Mouse (Mus musculus) ZHBTc4 (cell line): ENCODE data around the gene Dapk1.

Source experiments
- DNase-seq: peaks from one replicate; pipeline ENCODE4 v3.0.0-alpha.2; 2011; ENCODE audit warnings: low read depth, low spot score

The Dapk1 gene

DNA sequence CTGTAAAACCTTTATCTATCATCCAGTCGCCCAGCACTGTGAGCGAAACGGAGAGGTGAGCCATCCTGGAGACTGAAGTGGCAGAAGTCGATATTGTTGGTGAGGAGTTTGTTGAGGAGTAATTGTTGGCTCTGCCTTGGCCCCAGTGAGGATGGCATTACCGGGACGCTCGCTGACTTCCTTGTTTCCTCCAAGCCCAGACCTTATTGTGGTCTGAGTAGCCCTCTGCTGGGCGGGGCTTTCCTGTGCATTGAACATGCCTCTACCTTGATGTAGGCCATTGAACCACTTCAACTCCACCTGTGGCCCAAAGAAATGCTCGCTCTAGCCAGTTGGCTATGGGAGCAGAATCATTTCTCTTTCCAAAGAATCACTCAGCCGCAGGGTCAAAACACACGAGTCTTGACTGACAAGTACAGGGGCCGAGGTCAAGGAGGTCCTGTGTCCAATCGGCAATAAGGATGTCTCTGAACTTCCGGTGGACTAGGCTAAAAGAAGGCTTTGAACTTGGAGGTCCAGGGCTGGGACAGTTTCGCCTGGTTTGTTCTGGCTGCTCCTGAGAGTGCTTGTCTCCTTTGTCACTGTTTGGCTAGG, 13.4 kb downstream of the Dapk1 start:
- peak; percentile 76 for DNase-seq

GRCm38 (mm10) chr13:60616036-60616435, 14.3 kb downstream of the Dapk1 start:
- DNase-seq = peak; percentile 82

DNA sequence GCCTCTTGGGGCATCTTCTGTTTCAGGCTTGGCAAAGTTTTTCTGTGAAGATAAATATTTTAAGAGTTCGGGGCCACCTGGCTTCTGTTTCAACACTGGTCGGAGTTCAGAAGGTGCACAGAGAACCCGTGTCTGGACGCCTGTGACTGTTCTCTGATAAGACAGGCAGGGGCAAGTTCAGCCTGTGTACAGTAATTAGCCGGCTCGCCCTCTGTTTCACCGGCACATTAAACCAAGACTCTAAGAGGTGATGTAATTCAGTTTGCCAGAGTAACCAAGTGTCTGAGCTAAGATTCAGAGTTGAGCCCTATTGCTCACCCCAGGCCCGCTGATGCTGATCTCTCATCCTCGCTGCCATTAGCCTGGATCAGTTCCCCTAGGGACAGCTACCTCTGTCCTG, 16.5 kb downstream of the Dapk1 start:
- no peak for DNase-seq

GRCm38 (mm10) chr13:60619723-60620122, 18.0 kb downstream of the Dapk1 start:
- no peak for DNase-seq

GRCm38 (mm10) chr13:60621411-60621965, 19.7 kb downstream of the Dapk1 start:
- DNase-seq = no peak

GRCm38 (mm10) chr13:60625581-60625980, 23.8 kb downstream of the Dapk1 start:
- DNase-seq = no peak

GRCm38 (mm10) chr13:60627843-60628656, 26.3 kb downstream of the Dapk1 start:
- DNase-seq = peak; percentile 85

- DNase-seq = peak; percentile 52
Observed at GRCm38 (mm10) chr13:60628657-60628950, 26.9 kb downstream of the Dapk1 start.

- no peak for DNase-seq
Observed at GRCm38 (mm10) chr13:60629419-60629818, 27.7 kb downstream of the Dapk1 start.

GRCm38 (mm10) chr13:60633945-60634344, 32.2 kb downstream of the Dapk1 start:
- DNase-seq = no peak

GRCm38 (mm10) chr13:60635636-60636035, 33.9 kb downstream of the Dapk1 start:
- no peak for DNase-seq

DNA sequence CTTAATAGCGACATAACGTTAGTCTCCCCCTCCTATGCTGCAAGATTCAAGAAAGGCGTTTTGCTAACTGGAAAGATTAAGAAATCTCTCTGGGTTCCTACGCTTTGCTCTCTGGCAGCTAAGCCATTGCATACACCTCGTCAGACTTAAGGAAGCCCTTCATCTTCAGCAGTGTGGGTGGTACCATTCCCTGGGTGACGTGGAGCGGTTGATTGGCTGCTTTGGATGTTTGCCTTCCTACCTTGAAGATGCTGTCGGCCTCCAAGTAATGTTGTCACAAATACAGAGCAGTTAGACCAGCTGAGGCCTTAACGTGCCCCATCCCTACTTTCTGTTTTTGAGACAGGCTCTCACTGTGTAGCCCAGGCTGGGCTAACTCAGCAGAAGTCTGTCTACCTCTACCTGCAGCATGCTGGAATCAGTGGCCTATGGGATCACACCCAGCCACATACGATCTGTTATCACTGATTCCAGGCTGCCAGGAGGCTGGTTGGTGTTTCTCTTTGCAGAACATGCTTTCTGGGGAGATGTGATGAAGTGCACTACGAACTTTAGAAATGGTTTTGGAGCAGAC, 37.8 kb downstream of the Dapk1 start:
- DNase-seq = no peak

GRCm38 (mm10) chr13:60640420-60640819, 38.7 kb downstream of the Dapk1 start:
- no peak for DNase-seq

GRCm38 (mm10) chr13:60644457-60644889, 42.7 kb downstream of the Dapk1 start:
- DNase-seq = no peak

- no peak for DNase-seq
Observed at GRCm38 (mm10) chr13:60646791-60647190, 45.0 kb downstream of the Dapk1 start.

GRCm38 (mm10) chr13:60648350-60648749, 46.6 kb downstream of the Dapk1 start:
- peak; percentile 28 for DNase-seq

- DNase-seq = no peak
Observed at GRCm38 (mm10) chr13:60650000-60650399, 48.3 kb downstream of the Dapk1 start.

DNA sequence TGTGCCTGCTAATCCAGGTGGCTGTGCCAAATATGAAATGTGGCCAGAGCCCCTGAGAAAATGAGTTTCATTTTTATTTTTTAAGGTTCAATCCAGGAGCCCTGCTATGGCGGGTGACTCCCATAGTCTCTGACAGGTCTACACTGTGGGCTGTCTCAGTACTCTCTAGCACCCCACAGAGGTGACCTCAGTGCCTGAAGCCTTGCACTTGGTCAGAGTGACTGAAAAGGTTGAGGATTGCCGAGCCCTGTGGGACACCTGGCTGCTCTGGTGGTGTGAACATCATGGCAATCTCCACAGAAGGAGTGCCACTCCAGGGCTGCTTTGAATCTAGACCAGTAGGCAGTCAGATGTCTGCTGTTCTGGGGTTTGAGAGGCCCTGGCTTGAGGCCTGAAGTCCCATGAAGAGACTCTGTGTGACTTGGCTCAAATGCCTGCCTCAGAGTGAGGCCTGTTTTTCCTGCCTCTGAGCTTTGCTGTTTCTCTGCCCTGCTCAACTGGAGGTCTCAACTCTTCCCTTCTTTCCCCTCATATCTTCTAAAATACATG, 52.3 kb downstream of the Dapk1 start:
- DNase-seq = no peak

DNA sequence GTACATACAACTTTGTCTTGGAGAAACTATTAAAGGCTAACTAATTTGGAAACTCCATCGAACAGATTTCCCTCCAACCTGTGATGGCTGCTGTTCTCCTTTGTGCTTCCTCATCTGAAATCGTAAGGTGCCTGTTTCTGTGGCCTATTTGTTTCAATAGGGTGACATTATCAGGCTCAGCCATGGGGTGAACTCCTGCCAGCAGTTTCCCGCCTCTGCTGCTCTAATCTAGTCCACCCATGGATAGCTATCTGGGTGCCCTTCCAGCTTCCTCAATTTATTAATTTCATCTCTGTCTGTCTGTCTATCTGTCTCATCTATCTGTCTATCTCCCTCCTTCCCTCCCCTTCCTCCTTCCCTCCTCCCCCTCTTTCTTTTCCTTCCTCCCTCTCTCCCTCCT, 53.5 kb downstream of the Dapk1 start:
- DNase-seq = no peak

- no peak for DNase-seq
Observed at GRCm38 (mm10) chr13:60659600-60659999, 57.9 kb downstream of the Dapk1 start.

DNA sequence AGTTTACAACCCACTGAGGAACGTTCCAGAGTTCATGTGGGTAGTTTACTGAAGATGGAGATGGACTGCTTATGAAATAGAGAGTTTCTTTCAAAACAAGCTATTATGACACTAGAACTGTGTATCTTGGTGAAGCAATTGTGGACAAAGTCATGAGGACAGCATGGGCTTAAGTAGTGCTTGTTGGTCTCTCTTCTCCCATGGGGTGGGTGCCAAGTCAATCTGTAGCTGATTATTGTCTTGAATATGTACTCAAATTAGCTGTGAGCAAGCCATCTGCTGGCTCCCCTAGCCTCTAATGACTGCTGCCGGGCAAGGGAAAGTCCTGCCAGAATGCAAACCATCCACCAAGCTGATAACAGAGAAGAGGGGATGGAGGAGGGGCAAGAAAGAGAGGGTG, 58.3 kb downstream of the Dapk1 start:
- DNase-seq = no peak

GRCm38 (mm10) chr13:60660711-60661261, 59.0 kb downstream of the Dapk1 start:
- DNase-seq = no peak
